Mouse (Mus musculus) ovary, adult 10 weeks (tissue): ENCODE data around the gene Slc25a48. TPM values are rescaled to one million over a fixed set of nuclear protein-coding genes. Genes with fewer than 3 reads are reported as not detected.

Experiments used
- polyA plus RNA-seq: library from polyadenylated mRNA; stranded (reverse); fragments of 350-450 nt; fragmentation: Illumina TruSeq; extraction: RNeasy Lipid Tissue Mini Kit (QIAGEN cat#74804); gene quantifications from one replicate; pipeline ENCODE4 v1.2.3, GENCODE M21; 2014

The Slc25a48 gene
- 0.80 TPM for polyA plus RNA-seq

DNA sequence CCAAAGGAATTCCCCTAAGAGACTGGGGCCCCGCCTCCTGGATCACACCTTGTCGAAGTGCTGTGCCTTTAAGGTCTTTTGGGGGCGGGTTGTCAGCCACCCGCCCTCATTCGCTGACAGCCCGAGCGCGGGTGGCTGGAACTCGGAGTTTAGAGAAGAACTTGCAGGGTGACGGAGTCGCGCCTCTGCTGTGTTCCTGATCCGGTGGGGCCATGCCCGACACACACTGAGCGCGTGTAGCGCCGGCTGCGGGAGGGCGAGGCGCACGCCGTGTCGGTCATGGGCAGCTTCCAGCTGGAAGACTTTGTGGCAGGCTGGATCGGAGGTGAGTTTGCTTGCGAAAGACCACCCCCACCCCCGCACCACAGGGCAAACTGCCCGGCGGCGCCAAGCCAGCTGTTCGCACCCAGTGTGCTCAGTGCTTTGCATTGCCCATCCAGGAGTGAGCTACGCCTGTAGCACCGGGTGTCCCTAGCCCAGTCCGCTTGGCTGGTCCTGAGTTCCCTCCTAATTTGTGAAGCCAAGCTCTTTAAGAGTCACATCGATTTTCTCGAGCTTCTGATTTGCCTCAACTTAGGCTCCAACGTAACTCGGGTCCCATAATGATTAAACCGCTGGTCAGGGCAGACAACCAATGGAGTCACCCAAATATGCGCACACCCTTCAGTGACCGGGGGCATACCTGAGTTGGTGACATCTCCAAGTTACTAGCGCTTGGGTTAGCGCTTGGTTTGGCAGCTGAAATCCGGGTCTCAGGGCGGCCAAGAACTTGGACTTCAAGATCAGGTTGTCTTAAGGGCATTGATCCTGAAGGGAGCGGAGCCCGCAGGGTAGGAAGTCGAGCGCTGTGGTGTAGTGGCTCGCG, at the start of gene Slc25a48:
Gene Slc25a48, plus strand, starts transcription at position 145 of the 865 bp plus-strand sequence.

DNA sequence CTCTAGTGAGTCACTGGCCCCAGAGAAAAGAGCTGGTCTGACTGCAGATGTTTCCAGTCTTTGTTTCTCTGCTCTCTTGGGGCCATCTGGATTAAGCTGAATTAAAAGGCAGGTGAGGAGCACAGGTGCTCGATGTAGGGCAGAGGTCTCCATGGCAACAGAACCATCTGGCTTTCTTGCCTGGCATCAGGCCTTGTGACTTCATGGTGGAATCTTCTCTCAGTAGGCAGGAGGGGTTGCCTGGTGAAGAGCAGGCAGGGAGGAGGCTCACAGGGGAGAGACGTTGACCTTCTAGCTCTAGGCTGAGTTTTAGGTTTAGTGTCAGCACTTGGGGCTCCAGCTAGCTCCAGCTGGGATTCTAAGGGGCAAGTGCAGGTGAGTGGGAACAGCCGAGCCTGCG, 11.8 kb upstream of the Slc25a48 start, which contains the start of gene Gm3045:
Gene Gm3045, plus strand, starts transcription at position 230 of the 400 bp plus-strand sequence.

DNA sequence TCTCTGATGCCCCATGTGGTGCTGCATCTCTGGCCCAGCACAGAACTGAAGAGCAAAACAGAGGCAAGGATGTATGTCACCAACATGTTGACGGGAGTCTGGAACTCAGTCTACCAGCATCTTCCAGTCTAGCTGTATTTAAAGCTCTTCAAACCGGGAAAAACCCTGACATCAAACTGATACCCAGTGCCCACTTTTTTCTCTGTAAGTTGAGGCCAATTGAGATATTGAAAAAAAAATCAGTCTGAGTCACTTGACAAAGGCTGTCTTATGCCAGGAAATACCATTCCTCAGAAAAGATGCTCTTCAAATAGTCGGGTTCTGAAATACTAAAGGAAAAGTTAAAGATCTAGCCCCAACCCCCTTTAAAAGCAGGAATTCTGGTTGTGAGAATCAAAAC, 44.0 kb downstream of the Slc25a48 start, which contains the start of gene Il9:
Gene Il9, minus strand, starts transcription at position 101 of the 400 bp plus-strand sequence.

DNA sequence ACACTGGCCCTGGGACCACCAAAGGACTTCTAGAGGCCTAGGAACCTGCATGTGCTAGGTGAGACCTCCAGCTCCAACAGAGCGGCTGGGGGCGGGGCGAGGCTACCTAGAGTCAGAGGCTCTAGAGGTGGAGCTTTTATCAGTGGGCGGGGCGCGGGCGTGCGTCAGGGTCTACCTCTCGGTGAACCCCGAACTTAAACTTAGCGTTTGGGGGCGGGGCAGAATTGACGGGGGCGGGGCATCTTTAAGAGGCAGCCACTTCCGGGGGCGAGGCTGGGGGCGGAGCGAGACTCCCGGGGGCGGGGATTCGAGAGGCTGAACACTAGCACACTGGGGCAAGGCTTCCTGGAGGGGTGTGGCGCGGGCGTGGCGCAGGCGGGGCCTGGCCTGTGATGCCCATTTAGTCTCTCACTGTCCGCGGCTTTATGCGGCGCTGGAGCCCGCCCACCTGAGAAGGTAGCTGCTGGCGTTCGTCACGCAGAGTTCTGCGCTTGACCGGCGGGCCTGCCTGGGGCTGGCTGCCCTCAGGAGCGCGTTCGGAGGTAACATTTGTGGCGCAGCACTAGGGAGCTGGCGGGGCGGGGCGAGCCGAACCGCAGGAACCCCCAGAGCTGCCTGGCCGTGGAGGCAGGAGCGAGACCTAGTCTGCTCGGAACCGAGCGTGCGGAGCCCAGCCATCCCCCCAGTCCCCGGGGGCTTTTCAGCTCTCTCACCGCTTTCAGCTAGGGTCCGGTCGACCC, 84.1 kb downstream of the Slc25a48 start, which contains the start of gene Fbxl21:
Gene Fbxl21, plus strand, starts transcription at position 392 of the 740 bp plus-strand sequence.

Other genes with a start within 250 kb of the Slc25a48 start
- gene Neurog1, start 186.2 kb upstream of the Slc25a48 start, polyA plus RNA-seq: not detected
- 48.8 TPM for gene Cxcl14, start 141.8 kb upstream of the Slc25a48 start, polyA plus RNA-seq
- not detected for gene Gm3045, start 11.8 kb upstream of the Slc25a48 start, polyA plus RNA-seq
- not detected for gene Il9, start 43.9 kb downstream of the Slc25a48 start, polyA plus RNA-seq
- 2.2 TPM for gene Fbxl21, start 84.1 kb downstream of the Slc25a48 start, polyA plus RNA-seq
- not detected for gene Lect2, start 110.1 kb downstream of the Slc25a48 start, polyA plus RNA-seq
- 20.3 TPM for gene Tgfbi, start 171.2 kb downstream of the Slc25a48 start, polyA plus RNA-seq